Mouse (Mus musculus) v-Abl transformed pro-B cells (cell line): ENCODE measurements at regions not wholly inside any gene's neighbourhood (a gene's known extent, or its start where the extent isn't known, plus 50 kb on each side); places are given as distances from the start of the nearest gene placed in this dataset.

Experiments used
- in situ Hi-C, 2 experiments: fragments of 400-800 bp; cut with MboI; formaldehyde crosslinking; loops; one replicate each; pipeline ENCODE4 v1.15.1; 2025; ENCODE audit not compliant: unreplicated experiment in 2 of 2

DNA sequence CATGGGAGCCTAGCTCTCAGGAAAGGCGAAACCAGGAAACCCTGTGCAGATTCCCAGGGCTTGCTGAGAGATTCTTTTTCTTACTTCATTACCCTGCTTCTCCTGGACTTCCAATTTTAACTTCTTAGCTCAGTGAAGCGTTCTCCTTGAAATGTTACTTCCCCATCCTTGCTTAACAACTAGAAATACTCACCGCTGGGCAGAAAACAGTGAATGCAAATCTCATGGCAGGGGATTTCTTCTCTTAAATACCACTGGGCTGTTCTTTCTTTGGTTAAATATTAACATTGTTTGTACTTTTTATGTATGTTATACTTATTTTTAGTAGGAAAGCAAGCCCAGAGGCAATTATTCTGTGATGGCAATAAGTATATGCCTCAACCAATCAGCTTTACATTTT lies 151.0 kb upstream of the Gdf10 start:
- in situ Hi-C loops, result no loop called here

DNA sequence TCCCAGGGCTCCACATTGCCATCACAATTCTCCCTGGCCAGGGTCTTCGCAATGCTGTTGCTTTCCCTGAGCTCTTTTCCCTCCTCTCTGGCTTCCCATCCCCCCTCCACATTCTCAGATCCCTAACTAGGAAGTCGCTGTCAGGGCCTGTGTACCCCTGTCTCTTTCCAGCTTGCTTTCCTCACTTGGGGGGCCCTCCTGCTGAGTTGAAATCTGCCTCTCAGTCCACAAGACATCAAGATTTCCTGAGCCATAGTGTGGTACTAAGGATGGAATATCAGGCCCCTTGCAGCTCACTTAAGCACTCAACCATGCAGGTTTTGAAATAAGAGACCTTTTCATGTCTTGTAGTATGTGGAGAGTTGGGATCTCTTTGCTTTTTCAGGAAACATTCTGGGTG lies 133.8 kb upstream of the Gdf10 start:
- in situ Hi-C loops, result no loop called here

DNA sequence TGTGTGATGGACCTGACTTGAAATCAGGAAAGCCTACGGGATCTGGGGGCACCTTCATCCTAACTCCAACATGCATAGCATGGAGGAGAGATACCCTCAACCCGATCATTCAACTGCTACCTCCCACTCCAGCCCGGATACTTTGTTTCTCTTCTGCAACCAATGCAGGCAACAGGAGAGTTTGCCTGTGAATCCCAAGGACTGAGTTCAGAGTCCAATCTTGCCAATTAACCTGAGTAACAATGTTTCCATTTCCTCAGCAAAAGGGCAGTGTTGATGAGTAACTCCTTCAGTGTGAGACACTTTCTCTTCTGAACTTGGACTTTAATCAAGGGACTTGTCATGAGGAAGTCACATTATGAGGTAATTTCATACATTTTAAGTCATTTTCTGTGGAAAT lies 129.1 kb upstream of the Gdf10 start:
- in situ Hi-C loops, result no loop called here

DNA sequence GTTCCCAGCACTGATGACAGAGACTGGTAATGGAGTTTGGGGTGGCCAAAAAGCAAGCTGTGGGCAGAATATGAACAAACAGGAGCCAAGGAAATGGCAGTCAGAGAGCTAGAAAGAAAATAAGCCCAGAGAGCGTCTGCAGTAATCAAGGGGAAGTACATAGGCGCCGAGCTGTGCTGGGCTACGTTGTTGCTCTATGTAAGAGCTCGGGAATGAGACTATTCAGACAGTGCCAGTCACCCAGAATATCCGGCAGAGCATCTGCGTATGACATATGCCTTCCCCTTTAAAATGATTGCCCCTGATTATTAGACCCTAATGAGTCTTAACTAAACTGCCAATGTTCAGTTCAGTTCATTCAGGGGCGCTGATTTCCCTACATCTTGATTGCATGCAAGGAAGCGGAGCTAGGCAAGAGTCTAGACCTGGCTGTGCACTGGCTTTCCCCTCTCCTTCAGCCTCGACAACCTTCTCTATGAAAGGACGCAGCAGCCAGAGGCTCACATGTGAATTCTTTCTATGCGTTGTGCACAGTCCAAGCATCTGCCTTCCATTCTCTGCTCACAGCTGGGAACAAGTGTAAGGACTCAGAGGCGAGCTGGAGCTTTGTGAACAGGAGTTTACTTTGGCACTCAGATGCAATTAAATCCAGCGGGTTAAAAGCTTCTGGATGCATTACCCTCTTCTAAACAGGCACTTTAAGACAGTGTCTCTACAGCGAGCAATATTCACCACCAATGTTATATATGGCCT lies 125.7 kb upstream of the Gdf10 start:
- in situ Hi-C loops, result no loop called here

DNA sequence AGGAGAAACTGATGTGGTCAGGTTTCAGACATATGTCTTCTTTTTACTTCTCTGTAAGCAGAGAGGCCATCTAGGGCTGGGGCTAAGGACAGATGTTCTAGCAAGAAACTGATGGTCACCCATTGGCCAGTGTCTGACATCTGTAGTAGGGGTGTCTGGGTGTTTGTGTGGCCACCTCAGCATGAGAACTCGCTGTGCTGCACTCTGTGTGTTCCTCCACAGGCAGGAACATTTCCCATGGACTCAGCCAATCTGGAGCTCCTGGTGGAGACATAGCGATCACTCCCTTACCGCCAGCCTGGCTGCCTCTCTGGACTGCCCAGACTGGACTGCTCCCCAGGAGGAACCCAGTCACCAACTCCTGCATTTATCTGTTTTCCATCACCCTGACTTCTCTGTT lies 119.1 kb upstream of the Gdf10 start:
- in situ Hi-C loops, result no loop called here

DNA sequence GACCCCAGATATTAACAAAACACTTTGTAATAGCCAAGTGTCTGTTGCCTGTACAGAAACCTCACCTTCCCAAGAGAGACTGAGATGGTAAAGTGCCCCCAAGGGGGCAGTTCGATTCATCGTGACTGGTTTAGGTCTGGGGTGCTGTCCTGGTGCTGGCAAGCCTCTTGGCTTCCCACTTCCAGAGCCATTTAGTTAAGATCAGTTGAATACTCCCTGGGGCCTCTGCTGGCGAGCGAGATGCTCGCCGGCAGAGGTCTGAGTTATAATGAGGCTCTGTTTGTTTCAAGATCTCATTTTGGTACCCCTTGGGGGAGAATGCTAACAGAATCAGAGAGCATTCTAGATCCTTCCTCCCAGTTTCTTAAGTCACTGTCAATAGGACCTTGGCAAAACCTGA lies 118.7 kb upstream of the Gdf10 start:
- in situ Hi-C loops, result no loop called here

DNA sequence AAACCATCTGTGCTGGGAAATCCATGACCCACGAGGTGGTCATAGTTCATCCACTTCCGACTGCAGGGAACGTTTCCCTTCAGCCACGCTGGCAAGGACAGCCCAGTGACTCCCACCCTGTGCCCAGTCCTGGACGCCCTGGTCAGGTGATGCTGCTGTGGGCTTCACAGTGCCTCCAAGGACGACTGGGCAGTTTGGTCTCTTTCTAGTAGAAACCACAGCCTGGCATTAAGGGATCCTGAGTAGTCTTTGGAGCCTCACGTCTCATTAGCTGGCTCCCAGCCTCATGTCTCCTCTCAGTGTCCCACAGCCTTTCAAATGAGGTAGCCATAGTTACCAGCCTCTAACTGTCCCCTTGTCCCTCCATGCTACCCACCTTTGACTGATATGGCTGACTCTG lies 116.2 kb upstream of the Gdf10 start:
- in situ Hi-C loops, result no loop called here

DNA sequence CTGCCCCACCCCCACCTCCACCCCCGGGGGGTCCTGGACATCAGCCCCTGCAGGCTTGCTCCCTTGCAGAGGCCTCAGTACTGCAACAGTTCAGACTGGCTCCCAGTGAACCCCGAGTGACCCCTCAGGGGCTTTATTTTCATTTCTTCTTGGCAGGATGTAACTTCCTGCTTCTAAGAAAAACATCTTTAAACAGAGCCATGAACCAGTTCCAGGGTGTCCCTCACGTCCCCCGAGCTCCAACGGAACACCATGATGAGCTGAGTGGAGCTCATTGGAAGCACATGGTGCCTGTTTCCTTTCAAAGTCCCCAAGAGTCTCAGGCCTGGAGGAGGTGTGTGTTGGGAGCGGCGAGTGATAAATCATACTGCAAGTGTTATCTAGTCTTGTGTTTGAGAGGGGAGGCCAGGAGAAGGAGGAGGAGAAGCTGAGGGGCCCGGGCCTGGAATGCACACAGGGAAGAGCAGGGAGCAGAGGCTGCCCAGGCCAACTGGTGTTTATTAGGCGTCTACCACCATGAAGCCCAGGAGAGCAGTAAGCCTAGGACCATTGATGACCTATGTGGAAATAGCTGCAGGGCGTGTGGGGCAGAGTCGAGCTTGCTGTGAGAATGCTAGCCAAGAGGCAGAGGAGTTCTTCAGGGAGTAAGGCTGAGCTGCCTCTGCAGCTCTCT lies 114.7 kb upstream of the Gdf10 start:
- in situ Hi-C loops, result no loop called here

DNA sequence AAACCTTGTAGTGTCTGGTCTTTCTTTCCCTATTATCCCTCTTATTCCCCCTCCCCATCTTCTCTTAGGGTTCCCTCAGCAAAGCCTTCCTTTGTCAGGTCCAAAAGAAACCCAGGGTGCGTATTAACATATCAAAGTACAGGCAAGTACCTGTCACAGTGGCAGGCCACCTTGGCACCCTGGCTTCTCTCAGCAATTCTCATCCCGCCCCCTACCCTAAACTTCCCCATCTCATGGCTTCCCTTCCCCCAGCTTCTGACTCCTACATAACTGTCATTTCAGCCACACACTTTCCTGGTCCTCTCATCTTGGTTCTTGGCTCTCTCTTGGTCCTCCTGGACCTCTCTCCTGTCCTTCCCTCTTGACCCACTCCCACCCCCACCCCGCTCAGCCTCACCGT lies 112.8 kb upstream of the Gdf10 start:
- in situ Hi-C loops, result no loop called here

DNA sequence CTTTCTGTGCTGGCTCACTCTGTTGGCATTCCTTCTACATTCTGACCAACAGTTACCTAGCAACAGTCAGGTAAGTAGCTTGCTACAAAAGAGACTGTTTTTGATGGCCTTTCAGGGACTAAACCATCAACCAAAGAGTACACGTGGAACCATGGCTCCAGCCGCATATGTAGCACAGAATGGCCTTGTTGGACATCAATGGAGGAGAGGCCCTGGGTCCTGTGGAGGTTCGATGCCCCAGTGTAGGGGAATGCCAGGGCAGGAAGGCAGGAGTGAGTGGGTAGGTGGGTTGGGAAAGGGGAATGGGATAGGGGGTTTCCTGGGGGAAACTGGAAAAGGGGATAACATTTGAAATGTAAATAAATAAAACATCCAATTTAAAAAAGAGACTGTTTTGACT lies 112.1 kb upstream of the Gdf10 start:
- in situ Hi-C loops, result no loop called here

DNA sequence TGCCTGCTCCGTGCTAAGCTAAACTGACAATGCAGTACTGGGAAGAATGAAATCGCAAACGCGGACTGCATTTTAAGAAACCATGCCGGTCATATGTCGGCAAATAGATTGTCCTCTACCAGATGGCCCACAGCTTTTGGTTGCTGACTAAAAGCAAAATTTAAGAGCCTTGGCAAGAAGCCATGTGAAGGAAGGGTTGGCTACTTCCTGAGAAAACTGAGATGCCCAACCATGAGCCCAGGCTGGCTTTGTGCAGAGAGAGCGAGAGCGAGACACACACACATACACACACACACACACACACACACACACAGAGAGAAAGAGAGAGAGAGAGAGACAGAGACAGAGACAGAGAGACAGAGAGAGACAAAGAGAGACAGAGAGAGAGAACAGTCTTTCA lies 111.1 kb upstream of the Gdf10 start:
- in situ Hi-C loops, result no loop called here

DNA sequence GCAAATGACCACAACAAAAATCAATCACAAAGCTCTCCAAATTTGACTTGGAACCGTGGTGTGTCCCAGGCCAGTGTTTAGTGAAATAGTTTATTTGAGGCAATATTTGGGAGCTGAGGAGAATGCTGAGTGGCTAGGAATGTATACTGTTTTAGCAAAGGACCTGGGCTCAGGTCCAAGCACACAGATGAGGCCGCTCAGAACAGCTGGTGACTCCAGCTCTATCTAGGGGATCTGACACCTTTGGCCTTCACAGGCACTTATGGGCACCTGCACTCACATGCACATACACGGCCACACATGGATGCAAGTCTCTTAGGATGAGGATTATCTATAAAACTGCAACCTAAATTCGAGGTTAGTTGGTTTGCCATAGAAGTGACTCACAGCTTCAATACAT lies 110.6 kb upstream of the Gdf10 start:
- in situ Hi-C loops, result no loop called here

DNA sequence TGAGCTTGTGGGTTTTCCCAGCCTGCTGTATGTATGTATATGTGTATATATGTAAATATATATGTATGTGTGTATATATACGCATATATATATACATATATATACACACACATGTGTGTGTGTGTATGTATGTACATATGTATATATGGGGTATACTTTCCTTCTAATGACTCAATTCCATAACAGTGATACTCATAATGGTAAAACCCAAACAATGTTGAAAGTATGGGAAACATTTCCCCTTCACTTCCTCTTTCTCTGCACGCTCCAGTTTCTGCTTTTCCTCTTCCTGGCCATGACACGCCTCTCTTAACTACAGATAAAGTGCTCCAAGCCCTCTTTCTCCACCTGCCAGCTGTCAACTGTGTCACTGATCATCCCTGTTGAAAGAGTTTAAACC lies 110.1 kb upstream of the Gdf10 start:
- in situ Hi-C loops, result no loop called here

DNA sequence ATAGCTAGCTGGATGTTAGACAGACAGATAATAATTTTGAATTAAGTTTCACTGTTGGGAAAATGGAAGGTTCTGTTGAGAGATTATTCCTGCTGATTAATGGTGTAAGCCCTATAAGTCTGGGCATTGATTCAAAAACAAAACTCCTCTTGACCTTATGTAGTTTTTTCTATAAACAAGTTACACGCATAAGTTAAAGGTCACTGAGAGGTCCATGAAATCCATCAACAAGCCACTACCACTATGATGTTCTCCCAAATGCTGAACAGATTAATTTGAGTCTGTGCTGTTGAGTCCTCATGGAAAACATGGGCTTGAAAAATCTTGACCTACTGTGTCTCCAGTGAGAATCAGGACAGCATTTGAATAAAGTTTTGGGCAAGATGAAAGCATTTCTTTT lies 109.3 kb upstream of the Gdf10 start:
- in situ Hi-C loops, result no loop called here

DNA sequence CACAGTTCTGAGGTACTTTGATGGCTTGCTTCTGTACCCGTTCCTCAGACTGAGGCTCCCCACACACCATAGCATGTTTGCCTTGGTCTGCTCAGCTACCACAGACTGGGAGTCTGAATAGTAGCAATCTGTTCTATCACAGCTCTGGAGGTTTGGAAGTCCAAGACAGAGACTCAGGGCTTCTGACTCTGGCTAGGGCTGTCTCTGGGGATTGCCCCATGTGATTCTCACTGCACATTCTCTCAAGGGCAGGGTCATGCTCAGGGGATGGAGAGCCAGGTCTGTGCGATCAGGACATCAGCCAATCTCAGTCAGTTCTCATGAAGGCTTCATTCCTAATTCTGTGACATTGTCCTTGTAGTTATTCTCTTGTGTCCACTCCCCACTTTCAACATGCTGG lies 108.8 kb upstream of the Gdf10 start:
- in situ Hi-C loops, result no loop called here

DNA sequence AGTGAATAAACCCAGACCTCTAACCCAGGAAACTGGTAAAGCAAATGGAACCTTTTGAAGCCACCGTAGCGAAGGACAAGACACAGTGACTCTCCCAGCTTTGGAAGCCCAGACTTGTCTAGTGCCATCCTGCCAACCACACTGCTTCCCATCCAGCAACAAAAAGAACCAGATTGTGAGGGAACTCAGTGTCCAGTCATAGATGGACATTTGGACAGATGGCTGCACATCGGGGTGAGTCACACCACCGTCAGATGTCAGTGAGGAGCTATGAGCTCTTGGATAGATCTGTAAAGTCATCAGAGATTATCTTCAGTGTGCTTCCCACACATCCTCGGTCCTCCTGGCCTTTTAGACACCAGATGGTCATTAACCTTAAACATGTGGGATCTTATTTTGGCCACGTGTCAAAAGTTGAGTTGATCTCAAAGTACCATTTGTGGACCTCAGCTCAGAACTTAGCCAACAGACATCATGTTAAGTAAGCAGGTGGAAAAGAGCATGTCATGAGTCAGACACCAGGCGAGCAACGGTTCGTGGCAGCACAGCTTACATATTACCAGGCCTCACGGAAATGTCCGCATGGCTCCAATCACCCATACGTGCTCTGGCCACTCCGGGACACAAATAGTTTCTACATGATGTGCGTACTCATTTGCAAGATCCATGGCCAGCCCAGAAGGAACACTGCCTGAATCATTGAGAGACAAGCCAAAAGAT lies 102.7 kb upstream of the Gdf10 start:
- in situ Hi-C loops, result no loop called here

DNA sequence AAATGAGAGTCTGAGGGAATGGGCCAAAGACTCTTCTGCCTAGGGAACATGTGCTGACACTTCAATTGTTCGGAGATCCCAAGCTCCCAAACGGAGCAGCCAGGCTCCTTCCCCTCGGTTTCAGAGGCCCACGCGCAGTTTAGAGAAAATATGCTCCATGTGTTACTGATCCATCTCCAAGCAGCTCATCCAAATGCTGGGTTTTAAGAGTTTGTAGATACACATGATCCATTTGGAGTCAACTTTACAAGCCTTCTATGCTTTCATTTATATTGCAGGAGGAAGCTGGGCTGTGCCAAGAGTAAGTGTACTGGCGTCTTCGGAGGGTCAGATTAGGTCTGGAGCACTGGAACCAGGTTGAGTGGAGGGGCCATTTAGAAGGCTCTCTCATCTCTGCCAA lies 102.0 kb upstream of the Gdf10 start:
- in situ Hi-C loops, result no loop called here

DNA sequence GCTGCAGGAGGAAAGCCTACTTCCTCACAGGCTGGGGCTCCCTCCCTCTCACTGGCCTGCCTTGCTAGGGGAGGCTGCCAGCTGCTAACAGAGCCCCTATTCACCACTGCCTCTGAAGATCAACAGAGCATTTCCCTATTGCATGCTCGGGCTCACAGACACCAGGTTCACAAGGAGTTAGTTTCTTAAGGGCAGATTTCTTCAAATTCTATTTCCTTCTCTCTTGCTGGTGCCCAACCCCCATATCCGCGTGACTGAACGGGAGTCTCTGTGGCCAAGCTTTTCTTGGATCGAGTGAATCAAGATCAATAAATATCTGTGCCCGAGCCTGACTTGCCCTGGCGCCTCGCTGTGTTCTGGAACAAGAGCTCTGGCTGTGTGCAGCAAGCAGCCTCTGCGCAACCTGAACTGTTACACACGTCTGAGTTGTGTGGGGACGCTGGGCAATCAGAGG lies 98.9 kb upstream of the Gdf10 start:
- in situ Hi-C loops, result no loop called here

DNA sequence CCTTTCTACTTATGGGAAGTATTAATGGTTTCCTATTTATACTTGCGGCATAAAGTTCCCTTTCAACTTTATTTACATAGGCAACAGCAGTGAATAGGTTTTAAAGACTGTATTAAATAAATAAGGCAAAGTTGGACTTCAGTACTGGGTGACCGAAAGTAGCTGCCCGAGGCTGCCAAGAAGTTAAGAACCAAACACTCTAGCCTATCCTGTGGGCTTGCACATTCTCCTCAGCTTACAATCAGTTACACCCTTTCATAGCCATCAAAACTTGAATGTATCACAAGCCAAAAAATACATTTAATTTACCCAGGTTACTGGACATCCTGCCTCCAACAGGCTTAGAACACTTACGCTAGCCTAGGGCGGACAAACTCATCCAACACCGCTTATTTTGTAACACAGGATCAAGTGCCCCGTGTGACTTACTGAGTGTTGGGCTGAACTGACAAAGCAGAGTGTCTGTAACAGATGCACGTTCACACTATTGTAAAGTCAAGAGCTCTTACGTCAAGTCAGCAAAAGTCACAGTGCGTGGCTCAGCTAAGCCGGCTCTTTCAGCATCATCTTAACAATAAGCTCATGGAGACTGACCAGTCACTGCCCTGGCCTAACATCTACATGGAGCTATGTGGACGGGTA lies 97.3 kb upstream of the Gdf10 start:
- in situ Hi-C loops, result no loop called here

DNA sequence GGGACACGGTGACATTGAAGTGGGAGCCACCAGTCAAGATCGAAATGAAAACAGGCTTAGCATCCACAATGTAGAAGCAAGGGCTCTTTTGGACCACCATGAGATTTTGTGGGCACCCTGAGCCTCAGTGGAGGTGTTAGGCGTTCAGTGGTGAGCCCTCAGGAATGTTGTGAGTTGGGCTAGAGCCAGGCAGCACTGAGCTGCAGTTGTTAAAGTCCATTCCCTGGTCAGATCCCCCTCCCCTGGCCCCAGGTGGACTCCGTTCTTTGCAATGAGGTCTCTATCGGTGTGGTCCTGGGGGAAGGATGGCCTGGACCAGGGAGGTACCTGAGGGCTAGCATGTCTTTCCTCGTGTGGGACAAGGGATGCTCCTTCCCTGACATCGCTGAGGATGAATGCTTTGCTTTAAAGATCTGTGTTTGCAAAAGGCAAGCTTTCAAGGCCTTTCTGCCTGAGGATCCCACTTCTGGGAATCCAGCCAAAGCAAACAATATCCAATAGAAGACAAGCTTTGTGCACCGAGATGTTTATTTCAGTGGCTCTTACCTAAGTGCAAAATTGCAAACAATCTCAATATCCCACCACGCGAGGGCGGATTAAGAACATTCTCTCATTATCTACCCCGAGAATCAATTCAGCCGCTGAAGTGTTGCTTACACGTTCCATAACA lies 90.6 kb upstream of the Gdf10 start:
- in situ Hi-C loops, result no loop called here

DNA sequence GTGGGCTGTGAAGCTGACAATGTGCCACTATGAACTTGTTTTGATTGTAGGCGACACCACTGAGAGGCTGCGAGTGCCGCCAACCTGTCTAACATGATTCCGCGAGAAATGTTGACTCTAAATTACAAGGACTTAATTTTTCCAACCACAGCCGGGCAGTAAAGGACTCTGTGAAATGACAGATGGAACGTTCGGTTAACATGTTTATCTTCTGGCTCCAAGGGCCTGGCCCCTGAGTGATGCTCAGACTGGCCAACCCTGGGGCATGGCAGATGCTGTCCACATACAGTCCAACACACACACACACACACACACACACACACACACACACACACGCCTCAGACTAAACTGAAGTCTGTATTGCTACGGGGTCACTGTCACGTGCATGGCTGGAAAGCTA lies 87.0 kb upstream of the Gdf10 start:
- in situ Hi-C loops, result no loop called here
